Mouse (Mus musculus) spleen, adult 2 months (tissue): ENCODE measurements at regions not wholly inside any gene's neighbourhood (a gene's known extent, or its start where the extent isn't known, plus 50 kb on each side); places are given as distances from the start of the nearest gene placed in this dataset.

ENCODE experiments used
- DNase-seq, 2 experiments: peaks; one replicate each; pipeline versions ENCODE4 v3.0.0 to v3.0.0-alpha.2; 2012 to 2021; ENCODE audit warnings: low spot score in 2 of 2, low read depth in 1 of 2
- H3K27ac ChIP-seq: fragments of 200-500 bp; 2 replicates; pipeline ENCODE4 v1.5.1; 2012; ENCODE audit warnings: low read length, inconsistent platforms; ENCODE audit not compliant: insufficient read depth
- H3K27me3 ChIP-seq: fragments of 200-500 bp; 2 replicates; pipeline ENCODE4 v1.6.1; 2012; ENCODE audit warnings: mild to moderate bottlenecking, moderate library complexity, low read length, inconsistent platforms; ENCODE audit not compliant: control insufficient read depth, insufficient read depth
- H3K36me3 ChIP-seq: fragments of 200-500 bp; 2 replicates; pipeline ENCODE4 v1.6.1; 2012; ENCODE audit warnings: mild to moderate bottlenecking, low read length, inconsistent platforms; ENCODE audit not compliant: control insufficient read depth, insufficient read depth
- H3K4me1 ChIP-seq: fragments of 200-500 bp; 2 replicates; pipeline ENCODE4 v1.6.1; 2011; ENCODE audit warnings: inconsistent platforms; ENCODE audit not compliant: control insufficient read depth, insufficient read depth, insufficient read length
- H3K4me3 ChIP-seq: fragments of 200-500 bp; 2 replicates; pipeline ENCODE4 v1.5.1; 2011; ENCODE audit warnings: mild to moderate bottlenecking, inconsistent platforms; ENCODE audit not compliant: insufficient read depth, insufficient read length; ENCODE audit errors: extremely low read depth
- CTCF ChIP-seq: fragments of 200-500 bp; IDR thresholded peaks from 2 replicates; pipeline ENCODE4 v1.5.1; 2011; ENCODE audit warnings: mild to moderate bottlenecking, inconsistent platforms; ENCODE audit not compliant: insufficient read depth, insufficient read length, insufficient replicate concordance; ENCODE audit errors: extremely low read depth
- POLR2A ChIP-seq: fragments of 200-500 bp; IDR thresholded peaks from 2 replicates; pipeline ENCODE4 v1.6.1; 2011; ENCODE audit warnings: low read depth, low read length, inconsistent platforms
- WGBS: fragments of 180-500 bp; shearing (Covaris S2); methylation state at CpG from one replicate; pipeline ENCODE4 v1.1.7; 2018; 5-methylcytosine and 5-hydroxymethylcytosine counted together

GRCm38 (mm10) chr19:26014620-26015180 is 342.5 kb downstream of the Dmrt2 start:
- Histone ChIP-seq H3K4me1 (no peaks in the 10 kb centered on the region), H3K36me3 (no peaks in the 10 kb centered on the region), H3K4me3 (no peak overlapping the region), H3K27me3 (no peaks in the 10 kb centered on the region), H3K27ac (no peak overlapping the region)
- no peak for TF ChIP-seq CTCF
- no peak for TF ChIP-seq POLR2A
- no peak for DNase-seq
- WGBS: 68% methylated on average over 8 of the region's 8 CpGs

DNA sequence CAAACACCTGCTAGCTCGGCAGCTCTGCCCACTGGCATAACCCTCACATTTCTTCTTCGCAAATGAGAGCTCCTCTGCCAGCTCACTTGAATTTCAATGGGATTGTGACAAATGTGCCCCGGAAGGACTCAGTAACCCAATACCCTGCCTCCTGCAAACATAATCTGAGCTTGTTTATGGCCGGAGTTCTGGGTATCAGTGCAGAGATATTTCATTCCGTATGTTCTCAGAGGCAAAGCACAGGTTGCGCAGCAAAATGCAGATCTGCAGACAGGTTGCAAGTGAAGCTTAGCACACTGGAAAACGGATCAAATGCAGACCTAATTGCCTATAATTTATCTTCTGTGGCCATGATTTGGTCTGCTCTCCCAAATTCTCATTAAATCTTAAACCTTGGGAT is 348.9 kb downstream of the Dmrt2 start:
- 82% methylated on average over 7 of the region's 7 CpGs for WGBS
- no peaks in the 10 kb centered on the region for H3K4me1 ChIP-seq
- no peaks in the 10 kb centered on the region for H3K27me3 ChIP-seq
- no peaks in the 10 kb centered on the region for H3K36me3 ChIP-seq
- H3K27ac ChIP-seq: no peak overlapping the region
- DNase-seq: no peak
- TF ChIP-seq POLR2A: no peak
- TF ChIP-seq CTCF: no peak
- no peak overlapping the region for H3K4me3 ChIP-seq

DNA sequence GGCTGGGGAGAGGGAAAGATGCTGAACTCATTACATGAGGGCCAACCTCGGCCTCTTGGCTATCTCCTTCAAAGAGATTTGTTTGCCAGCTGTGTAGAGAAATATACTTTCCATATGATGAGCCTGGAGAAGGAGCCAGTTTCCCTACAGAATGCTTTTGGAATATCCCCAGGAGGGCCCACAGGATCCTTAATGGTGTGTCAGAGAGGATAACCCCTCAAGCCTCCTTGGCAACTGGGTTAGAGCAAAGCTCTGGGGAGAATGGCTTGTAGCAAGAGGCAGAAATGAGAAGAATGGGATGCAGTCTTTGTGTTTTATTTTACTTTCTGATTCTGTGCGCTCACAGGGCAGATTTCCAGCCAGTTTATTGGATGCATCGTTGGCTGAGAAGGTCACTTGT is 353.9 kb downstream of the Dmrt2 start:
- no peak overlapping the region for H3K4me3 ChIP-seq
- WGBS: 82% methylated on average over 3 of the region's 3 CpGs
- DNase-seq: no peak
- no peaks in the 10 kb centered on the region for H3K4me1 ChIP-seq
- TF ChIP-seq CTCF (no peak), POLR2A (no peak)
- no peak overlapping the region for H3K27ac ChIP-seq
- no peaks in the 10 kb centered on the region for H3K36me3 ChIP-seq
- no peaks in the 10 kb centered on the region for H3K27me3 ChIP-seq

DNA sequence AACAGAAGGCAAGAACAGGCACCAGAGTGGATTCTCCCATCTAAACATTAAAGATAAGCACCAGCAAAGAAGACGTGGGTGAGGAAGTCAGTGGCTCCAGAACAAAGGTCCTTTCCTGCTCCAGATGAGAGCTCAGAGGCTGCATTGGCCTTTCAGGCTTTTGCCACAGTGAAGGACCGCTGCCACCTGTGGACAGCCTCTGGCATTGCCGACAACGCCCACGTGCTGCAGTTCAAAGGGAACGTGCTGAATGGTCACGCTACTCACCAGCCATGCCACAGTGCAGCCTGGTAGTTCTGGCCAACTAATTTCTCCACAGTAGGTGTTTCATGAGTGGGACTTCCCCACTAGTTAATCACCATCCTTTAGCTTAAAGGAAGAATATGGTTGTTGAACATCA is 365.1 kb downstream of the Dmrt2 start:
- Histone ChIP-seq H3K27ac (no peak overlapping the region), H3K4me3 (no peak overlapping the region), H3K27me3 (no peaks in the 10 kb centered on the region), H3K36me3 (no peaks in the 10 kb centered on the region), H3K4me1 (no peaks in the 10 kb centered on the region)
- WGBS: 15% methylated on average over 7 of the region's 7 CpGs
- TF ChIP-seq POLR2A: no peak
- TF ChIP-seq CTCF: no peak
- DNase-seq: no peak

DNA sequence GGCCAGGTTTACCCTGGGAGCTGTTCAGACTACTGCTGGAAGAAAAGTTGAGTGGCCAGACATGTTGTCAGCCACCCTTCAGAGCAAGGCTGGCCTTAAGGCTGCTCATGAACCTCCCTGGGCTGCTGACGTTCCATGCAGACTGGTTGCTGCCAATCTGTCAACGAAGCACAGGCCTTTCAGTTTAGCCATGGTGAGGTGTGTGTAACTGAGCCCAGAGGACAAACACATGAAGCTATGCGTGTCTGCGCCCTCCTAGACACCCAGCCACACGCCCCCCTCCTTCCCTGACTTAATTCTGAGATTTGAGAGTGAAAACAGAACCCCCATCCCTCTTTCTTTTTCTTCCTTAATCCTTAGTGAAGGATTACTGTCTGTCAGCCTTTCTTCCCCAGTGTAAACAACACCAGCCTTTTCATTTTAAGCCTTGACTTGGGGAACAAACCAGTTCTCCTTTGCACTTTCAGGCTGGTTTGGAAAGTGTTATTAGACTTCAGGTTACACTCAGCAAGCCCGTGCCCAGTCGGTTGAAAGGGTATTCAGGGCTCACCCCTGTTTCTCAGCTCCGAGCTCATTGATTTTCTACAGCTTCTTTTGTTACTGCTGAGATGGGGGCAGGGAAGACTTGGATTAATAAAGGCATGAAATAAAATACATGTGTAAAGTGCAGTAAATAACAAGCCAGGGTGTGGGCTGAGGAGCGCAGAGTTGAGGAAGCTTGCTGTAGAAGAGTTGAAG is 379.4 kb downstream of the Dmrt2 start:
- DNase-seq: no peak
- H3K4me3 ChIP-seq: no peak overlapping the region
- H3K27ac ChIP-seq: no peak overlapping the region
- no peaks in the 10 kb centered on the region for H3K27me3 ChIP-seq
- TF ChIP-seq CTCF (no peak), POLR2A (no peak)
- H3K36me3 ChIP-seq: no peaks in the 10 kb centered on the region
- H3K4me1 ChIP-seq: no peaks in the 10 kb centered on the region
- 82% methylated on average over 9 of the region's 9 CpGs for WGBS

- TF ChIP-seq POLR2A (no peak), CTCF (no peak)
- no peak overlapping the region for H3K4me3 ChIP-seq
- no peak overlapping the region for H3K27ac ChIP-seq
- no peaks in the 10 kb centered on the region for H3K27me3 ChIP-seq
- WGBS: 91% methylated on average over 2 of the region's 2 CpGs
- no peak for DNase-seq
- no peaks in the 10 kb centered on the region for H3K4me1 ChIP-seq
- no peaks in the 10 kb centered on the region for H3K36me3 ChIP-seq
Measured at GRCm38 (mm10) chr19:26059668-26060067, 387.5 kb downstream of the Dmrt2 start.

DNA sequence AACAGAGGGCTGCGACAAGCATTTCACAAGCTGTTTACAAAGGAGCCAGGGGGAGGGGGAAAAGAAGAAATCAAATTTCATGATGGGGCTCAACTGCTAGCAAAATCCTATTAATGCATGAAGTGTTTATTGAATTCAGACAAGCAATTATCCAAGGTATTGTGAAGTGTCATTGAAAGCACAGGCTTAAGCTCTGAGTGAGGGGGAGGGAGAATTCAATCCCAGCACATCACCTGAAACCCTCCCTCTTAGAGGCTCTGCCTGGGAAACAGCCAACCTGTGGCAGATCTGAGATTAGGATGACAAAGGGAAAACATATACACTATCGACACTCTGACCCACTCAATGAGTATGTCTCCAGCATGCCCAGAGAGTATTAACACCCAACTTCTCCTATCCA is 396.3 kb downstream of the Dmrt2 start:
- Histone ChIP-seq H3K4me3 (no peak overlapping the region), H3K27me3 (no peaks in the 10 kb centered on the region), H3K36me3 (no peaks in the 10 kb centered on the region), H3K4me1 (no peaks in the 10 kb centered on the region), H3K27ac (no peak overlapping the region)
- TF ChIP-seq CTCF (no peak), POLR2A (no peak)
- 87% methylated on average over 2 of the region's 2 CpGs for WGBS
- no peak for DNase-seq
